Mouse (Mus musculus) liver, embryonic 11.5 days (tissue): ENCODE results near the gene Rarres1. TPM values are rescaled to one million over a fixed set of nuclear protein-coding genes. Genes with fewer than 3 reads are reported as not detected.

Experiments
- ATAC-seq: fragments of 200-750 bp; cut with Nextera tagmentation; replicated peaks from 2 replicates; pipeline ENCODE4 v1.8.0; 2017; ENCODE audit warnings: moderate number of reproducible peaks, mild to moderate bottlenecking, moderate TSS enrichment, moderate library complexity; ENCODE audit not compliant: low FRiP score
- DNase-seq: peaks from one replicate; pipeline ENCODE4 v3.0.0-alpha.2; 2017; ENCODE audit warnings: low spot score
- H3K27ac ChIP-seq: fragments of 300-500 bp; sonication (generic); 2 replicates; pipeline ENCODE4 v1.5.1; 2014; ENCODE audit warnings: mild to moderate bottlenecking, low read depth, low read length, control low read depth
- H3K27me3 ChIP-seq: fragments of 300-500 bp; sonication (generic); replicated peaks from 2 replicates; pipeline ENCODE4 v1.6.1; 2014; ENCODE audit warnings: low read length, mixed read lengths; ENCODE audit not compliant: control insufficient read depth, insufficient read depth
- H3K36me3 ChIP-seq: fragments of 300-500 bp; sonication (generic); 2 replicates; pipeline ENCODE4 v1.6.1; 2014; ENCODE audit warnings: mild to moderate bottlenecking, low read length, moderate library complexity, mixed read lengths; ENCODE audit not compliant: control insufficient read depth, insufficient read depth
- H3K4me1 ChIP-seq: fragments of 300-500 bp; sonication (generic); replicated peaks from 2 replicates; pipeline ENCODE4 v1.6.1; 2014; ENCODE audit warnings: low read length, mixed read lengths; ENCODE audit not compliant: control insufficient read depth, insufficient read depth
- H3K4me2 ChIP-seq: fragments of 300-500 bp; sonication (generic); 2 replicates; pipeline ENCODE4 v1.6.1; 2014; ENCODE audit warnings: mild to moderate bottlenecking, control low read depth, moderate library complexity
- H3K4me3 ChIP-seq: fragments of 300-500 bp; sonication (generic); 2 replicates; pipeline ENCODE4 v1.5.1; 2014; ENCODE audit warnings: low read depth, low read length, control low read depth
- H3K9ac ChIP-seq: fragments of 300-500 bp; sonication (generic); 2 replicates; pipeline ENCODE4 v1.6.1; 2014; ENCODE audit warnings: low read depth, low read length, control low read depth
- H3K9me3 ChIP-seq: fragments of 300-500 bp; sonication (generic); 2 replicates; pipeline ENCODE4 v1.6.1; 2016; ENCODE audit warnings: low read length, inconsistent platforms, mixed read lengths; ENCODE audit not compliant: control insufficient read depth
- WGBS: fragments of 180-500 bp; shearing (Covaris S2); extraction: QIAGEN DNeasy Blood & Tissue Kit; methylation state at CpG from one replicate; pipeline ENCODE4 v1.1.7; 2014; 5-methylcytosine and 5-hydroxymethylcytosine counted together
- polyA plus RNA-seq: library from polyadenylated mRNA; unstranded; fragments of >200 nt; fragmentation: Nextera tagmentation; extraction: Ambion mirVana; gene quantifications from 2 replicates; pipeline ENCODE4 v1.2.1, GENCODE M21; 2014

Rarres1 gene
- polyA plus RNA-seq, 1 experiment from 2014 or later = 3.4 TPM

- WGBS = 76% methylated on average over 8 of the region's 8 CpGs
These were observed 28.3 kb upstream of the Rarres1 start for GRCm38 (mm10) chr3:67543630-67544029.

DNA sequence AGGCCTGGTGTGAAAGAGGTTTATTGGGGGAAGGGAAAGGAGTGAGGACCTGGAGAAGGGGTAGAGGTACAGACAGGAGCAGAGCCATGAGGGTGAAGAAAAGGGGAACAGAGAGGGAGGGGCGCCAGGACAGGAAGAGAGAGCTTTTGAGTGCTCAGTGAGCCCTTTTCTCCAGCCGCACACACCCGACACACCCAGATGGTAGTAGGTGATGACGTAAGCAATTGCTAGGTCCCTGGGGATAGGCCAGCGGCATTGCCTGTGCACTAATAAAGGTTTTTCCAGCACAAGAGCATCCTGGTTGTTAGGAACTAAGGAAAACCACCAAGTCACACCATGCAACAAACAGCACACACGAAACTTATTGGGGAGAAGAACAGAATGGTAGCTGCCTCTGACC lies 9.4 kb upstream of the Rarres1 start:
- ATAC-seq = no peak
- 74% methylated on average over 6 of the region's 6 CpGs for WGBS
- Histone ChIP-seq H3K4me1 (no peaks in the 10 kb centered on the region), H3K36me3 (no peaks in the 10 kb centered on the region), H3K27ac (no peak overlapping the region), H3K9ac (no peak overlapping the region), H3K27me3 (no peaks in the 10 kb centered on the region), H3K4me2 (no peak overlapping the region), H3K4me3 (no peak overlapping the region), H3K9me3 (no peaks in the 10 kb centered on the region)
- DNase-seq = no peak

More at GRCm38 (mm10) chr3:67543630-67544029, 28.3 kb upstream of the Rarres1 start:
- no peak overlapping the region for H3K4me3 ChIP-seq
- H3K27ac ChIP-seq = no peak overlapping the region
- DNase-seq (no peak), ATAC-seq (no peak)
- no peak overlapping the region for H3K9ac ChIP-seq
- H3K4me2 ChIP-seq = no peak overlapping the region
- H3K27me3 ChIP-seq = no peaks in the 10 kb centered on the region
- no peaks in the 10 kb centered on the region for H3K4me1 ChIP-seq
- H3K36me3 ChIP-seq = no peaks in the 10 kb centered on the region
- H3K9me3 ChIP-seq = no peaks in the 10 kb centered on the region

GRCm38 (mm10) chr3:67522709-67523108 lies 7.4 kb upstream of the Rarres1 start:
- 78% methylated on average over 8 of the region's 8 CpGs for WGBS
- ATAC-seq = no peak
- DNase-seq = no peak
- Histone ChIP-seq H3K9me3 (no peaks in the 10 kb centered on the region), H3K9ac (no peak overlapping the region), H3K36me3 (no peaks in the 10 kb centered on the region), H3K27ac (no peak overlapping the region), H3K4me2 (no peak overlapping the region), H3K4me1 (no peaks in the 10 kb centered on the region), H3K27me3 (no peaks in the 10 kb centered on the region), H3K4me3 (no peak overlapping the region)

DNA sequence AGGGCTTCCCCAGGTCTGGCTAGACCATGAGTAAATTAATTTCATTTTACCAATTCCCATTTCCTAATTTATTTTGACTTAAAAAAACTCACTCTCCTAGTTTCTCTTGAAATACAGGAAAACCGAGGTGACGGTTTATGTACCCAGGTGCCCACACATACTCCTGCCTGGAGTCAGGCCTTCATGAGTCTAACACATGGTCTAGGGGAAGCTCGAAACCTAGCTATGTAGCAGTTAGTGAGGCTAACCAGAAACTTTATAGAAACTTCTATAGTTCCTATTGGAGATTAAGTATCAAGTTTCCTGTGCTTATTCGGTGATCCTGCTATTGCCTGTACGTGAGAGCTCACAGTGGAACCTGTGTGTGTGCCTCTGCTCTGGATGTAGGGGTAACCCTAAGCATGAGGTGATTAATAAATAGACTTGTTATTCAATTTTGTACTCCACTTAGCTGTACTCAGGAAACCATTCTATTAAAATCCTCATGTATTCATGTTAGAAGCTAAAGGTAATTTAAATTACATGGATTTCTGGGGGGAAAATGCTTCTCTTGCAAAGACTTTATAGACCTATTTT lies 5.3 kb upstream of the Rarres1 start:
- ATAC-seq (no peak), DNase-seq (no peak)
- Histone ChIP-seq H3K9me3 (no peaks in the 10 kb centered on the region), H3K4me3 (no peak overlapping the region), H3K27me3 (peaks cover 12% of the 10 kb centered on the region), H3K9ac (no peak overlapping the region), H3K4me2 (no peak overlapping the region), H3K4me1 (no peaks in the 10 kb centered on the region), H3K36me3 (no peaks in the 10 kb centered on the region), H3K27ac (no peak overlapping the region)
- 79% methylated on average over 5 of the region's 5 CpGs for WGBS

- Histone ChIP-seq H3K9me3 (no peaks in the 10 kb centered on the region), H3K36me3 (no peaks in the 10 kb centered on the region), H3K4me2 (peak overlapping the region; percentile 93), H3K4me1 (no peaks in the 10 kb centered on the region; the same call in 1 of the 2 replicates), H3K27ac (no peak overlapping the region), H3K9ac (peak overlapping the region; percentile 46; the same call in 1 of the 2 replicates), H3K4me3 (peak overlapping the region; percentile 49), H3K27me3 (peaks cover 26% of the 10 kb centered on the region)
- ATAC-seq (peak; percentile 47; the same call in 1 of the 2 replicates), DNase-seq (no peak)
- 7% methylated on average over 34 of the region's 40 CpGs for WGBS
These were observed 486 bp downstream of the Rarres1 start for GRCm38 (mm10) chr3:67514801-67515273.

DNA sequence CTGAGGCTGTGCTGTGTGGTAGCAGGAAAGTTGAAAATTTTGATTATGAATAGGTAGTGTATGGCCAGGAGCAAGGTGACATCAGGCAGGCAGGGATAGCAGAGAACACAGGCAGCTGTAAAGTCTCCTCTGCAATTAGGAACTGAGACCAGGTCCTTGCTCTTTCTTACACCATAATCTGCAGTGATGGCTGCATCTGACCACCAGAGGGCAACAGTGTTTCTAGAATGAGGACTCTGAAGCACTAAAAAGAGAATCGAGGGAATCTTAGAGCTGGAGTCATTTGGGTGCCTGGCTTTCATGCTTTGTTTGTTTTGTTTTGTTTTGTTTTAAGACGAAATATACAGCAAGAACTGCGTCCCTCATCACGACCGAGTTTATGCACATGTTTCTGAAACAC lies 2.5 kb downstream of the Rarres1 start:
- Histone ChIP-seq H3K27me3 (peaks cover 26% of the 10 kb centered on the region), H3K4me1 (no peaks in the 10 kb centered on the region; the same call in 1 of the 2 replicates), H3K36me3 (no peaks in the 10 kb centered on the region), H3K4me3 (no peak overlapping the region), H3K9me3 (no peaks in the 10 kb centered on the region), H3K4me2 (no peak overlapping the region), H3K9ac (no peak overlapping the region), H3K27ac (no peak overlapping the region)
- 10% methylated on average over 5 of the region's 5 CpGs for WGBS
- ATAC-seq = no peak
- DNase-seq = peak; percentile 38

- Histone ChIP-seq H3K4me1 (no peaks in the 10 kb centered on the region), H3K4me3 (no peak overlapping the region), H3K36me3 (no peaks in the 10 kb centered on the region), H3K9ac (no peak overlapping the region), H3K27me3 (no peaks in the 10 kb centered on the region), H3K27ac (no peak overlapping the region), H3K9me3 (no peaks in the 10 kb centered on the region), H3K4me2 (no peak overlapping the region)
- 82% methylated on average over 10 of the region's 10 CpGs for WGBS
- DNase-seq = no peak
- ATAC-seq = no peak
These were observed 7.0 kb downstream of the Rarres1 start for GRCm38 (mm10) chr3:67508216-67508892.

DNA sequence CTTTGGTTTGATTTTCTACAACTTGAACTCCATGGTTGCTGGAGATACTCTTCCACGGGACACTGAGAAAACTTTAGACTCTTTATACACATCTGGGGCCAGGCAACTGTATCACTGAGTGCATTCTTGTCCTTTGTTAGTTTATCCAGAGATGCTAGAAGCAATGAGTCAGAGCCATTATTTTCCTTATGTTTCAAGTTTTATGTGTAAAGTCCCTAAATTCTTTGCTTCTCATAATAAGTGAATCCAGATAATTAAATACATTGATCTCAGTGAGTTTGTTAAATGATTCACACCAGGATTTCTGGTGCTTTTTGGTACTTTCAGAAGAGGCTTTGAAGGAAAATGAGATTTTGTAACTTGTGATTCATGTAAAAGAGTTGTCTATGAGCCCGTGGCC lies 10.0 kb downstream of the Rarres1 start:
- Histone ChIP-seq H3K9me3 (no peaks in the 10 kb centered on the region), H3K4me3 (no peak overlapping the region), H3K36me3 (no peaks in the 10 kb centered on the region), H3K4me1 (no peaks in the 10 kb centered on the region), H3K9ac (no peak overlapping the region), H3K4me2 (no peak overlapping the region), H3K27me3 (no peaks in the 10 kb centered on the region), H3K27ac (no peak overlapping the region)
- ATAC-seq = no peak
- no peak for DNase-seq
- WGBS = 77% methylated on average over 2 of the region's 2 CpGs

- Histone ChIP-seq H3K4me2 (no peak overlapping the region), H3K4me3 (no peak overlapping the region), H3K27me3 (no peaks in the 10 kb centered on the region), H3K27ac (no peak overlapping the region), H3K9ac (no peak overlapping the region), H3K4me1 (no peaks in the 10 kb centered on the region), H3K9me3 (no peaks in the 10 kb centered on the region), H3K36me3 (no peaks in the 10 kb centered on the region)
- DNase-seq (no peak), ATAC-seq (no peak)
- 20% methylated on average over 3 of the region's 3 CpGs for WGBS
These were observed 11.4 kb downstream of the Rarres1 start for GRCm38 (mm10) chr3:67503878-67504277.
